Mouse (Mus musculus) small intestine, adult 2 months (tissue): Measurements from ENCODE around the gene Znhit2. TPM values are rescaled to one million over a fixed set of nuclear protein-coding genes. Genes with fewer than 3 reads are reported as not detected.
A peak's percentile ranks its signal among the peaks of the same experiment; 100 is the strongest.

Source experiments
- H3K27ac ChIP-seq: fragments of 200-500 bp; 2 replicates; pipeline ENCODE4 v1.5.1; 2012; ENCODE audit warnings: low read depth, low read length, control low read depth, inconsistent platforms; ENCODE audit not compliant: insufficient read depth
- H3K27me3 ChIP-seq: fragments of 200-500 bp; 2 replicates; pipeline ENCODE4 v1.6.1; 2012; ENCODE audit warnings: mild to moderate bottlenecking, moderate library complexity, low read length, inconsistent platforms; ENCODE audit not compliant: control insufficient read depth, insufficient read depth
- H3K36me3 ChIP-seq: fragments of 200-500 bp; 2 replicates; pipeline ENCODE4 v1.6.1; 2012; ENCODE audit warnings: mild to moderate bottlenecking, low read length, control low read depth, inconsistent platforms; ENCODE audit not compliant: control insufficient read depth, insufficient read depth
- H3K4me1 ChIP-seq: fragments of 200-500 bp; 2 replicates; pipeline ENCODE4 v1.6.1; 2012; ENCODE audit warnings: low read length, inconsistent platforms, mixed read lengths; ENCODE audit not compliant: control insufficient read depth, insufficient read depth, insufficient read length
- H3K4me3 ChIP-seq: fragments of 200-500 bp; 2 replicates; pipeline ENCODE4 v1.5.1; 2012; ENCODE audit warnings: low read depth, mild to moderate bottlenecking, control low read depth, inconsistent platforms, low read length, moderate library complexity
- CTCF ChIP-seq: fragments of 200-500 bp; IDR thresholded peaks from 2 replicates; pipeline ENCODE4 v1.5.1; 2012; ENCODE audit warnings: low read depth, mild to moderate bottlenecking, control low read depth, inconsistent platforms, low read length, moderate library complexity, mixed read lengths; ENCODE audit not compliant: insufficient replicate concordance, insufficient read length; ENCODE audit errors: extremely low read depth
- POLR2A ChIP-seq: fragments of 200-500 bp; IDR thresholded peaks from 2 replicates; pipeline ENCODE4 v1.6.1; 2012; ENCODE audit warnings: low read depth, mild to moderate bottlenecking, control low read depth, inconsistent platforms, low read length, moderate library complexity
- WGBS: fragments of 180-500 bp; shearing (Covaris S2); methylation state at CpG from one replicate; pipeline ENCODE4 v1.1.7; 2018; 5-methylcytosine and 5-hydroxymethylcytosine counted together
- polyA plus RNA-seq: library from polyadenylated mRNA; depleted of rRNA; stranded (reverse); fragments of >200 nt; gene quantifications from 2 replicates; pipeline ENCODE4 v1.2.3, GENCODE M21; 2012

The Znhit2 gene
- polyA plus RNA-seq, 1 experiment = 78.1 TPM

DNA sequence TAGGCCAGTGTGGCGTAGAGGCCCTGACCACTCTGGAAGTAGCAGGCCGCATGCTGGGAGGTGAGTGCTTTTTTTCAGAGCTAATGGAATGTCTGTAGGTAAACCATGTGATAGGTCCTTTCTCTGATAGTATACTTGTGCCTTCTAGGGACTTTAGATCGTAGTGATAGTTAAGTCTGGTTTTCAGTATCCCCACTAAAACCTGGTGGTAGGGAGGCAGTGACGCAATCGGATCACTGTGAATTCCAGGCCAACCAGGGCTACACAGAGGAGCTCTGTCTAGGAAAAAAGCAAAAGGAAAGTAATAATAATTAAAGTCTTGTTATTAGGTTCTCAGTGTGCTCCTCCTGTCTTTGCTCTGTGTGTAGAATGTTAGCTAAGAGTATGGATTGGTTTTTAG is 2.5 kb upstream of the Znhit2 start:
- H3K27ac ChIP-seq = peak overlapping the region; percentile 92
- 10% methylated on average over 5 of the region's 5 CpGs for WGBS

DNA sequence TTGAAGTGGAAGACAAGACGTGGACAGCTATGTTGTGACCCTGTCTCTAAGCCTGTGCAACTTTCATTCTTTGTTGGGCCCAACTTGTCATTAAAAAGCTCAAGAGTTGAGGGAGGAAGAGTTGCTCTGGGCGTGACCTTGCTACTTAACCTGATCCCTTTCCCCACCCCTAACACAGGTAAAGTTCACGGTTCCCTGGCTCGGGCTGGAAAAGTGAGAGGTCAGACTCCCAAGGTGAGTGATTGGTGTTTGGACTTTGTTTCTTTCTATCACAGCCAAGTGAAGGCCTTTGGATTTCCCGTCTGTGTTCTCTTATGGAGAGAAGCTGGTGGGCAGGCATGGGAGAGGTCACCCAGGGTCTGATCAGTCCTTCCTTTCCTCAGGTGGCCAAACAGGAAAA is 2.0 kb upstream of the Znhit2 start:
- Histone ChIP-seq H3K4me3 (peak overlapping the region; percentile 30; the same call in 1 of the 2 replicates), H3K4me1 (peaks cover 7% of the 10 kb centered on the region), H3K36me3 (peaks cover 16% of the 10 kb centered on the region), H3K27ac (peak overlapping the region; percentile 92), H3K27me3 (no peaks in the 10 kb centered on the region)
- 24% methylated on average over 5 of the region's 5 CpGs for WGBS
- TF ChIP-seq POLR2A = no peak
- no peak for TF ChIP-seq CTCF

More for the DNA sequence above, 2.5 kb upstream of the Znhit2 start:
- no peaks in the 10 kb centered on the region for H3K27me3 ChIP-seq
- H3K4me1 ChIP-seq = peaks cover 7% of the 10 kb centered on the region
- H3K4me3 ChIP-seq = peak overlapping the region; percentile 81
- H3K36me3 ChIP-seq = peaks cover 21% of the 10 kb centered on the region
- TF ChIP-seq CTCF = peak; percentile 4; the same call in 1 of the 2 replicates
- no peak for TF ChIP-seq POLR2A

DNA sequence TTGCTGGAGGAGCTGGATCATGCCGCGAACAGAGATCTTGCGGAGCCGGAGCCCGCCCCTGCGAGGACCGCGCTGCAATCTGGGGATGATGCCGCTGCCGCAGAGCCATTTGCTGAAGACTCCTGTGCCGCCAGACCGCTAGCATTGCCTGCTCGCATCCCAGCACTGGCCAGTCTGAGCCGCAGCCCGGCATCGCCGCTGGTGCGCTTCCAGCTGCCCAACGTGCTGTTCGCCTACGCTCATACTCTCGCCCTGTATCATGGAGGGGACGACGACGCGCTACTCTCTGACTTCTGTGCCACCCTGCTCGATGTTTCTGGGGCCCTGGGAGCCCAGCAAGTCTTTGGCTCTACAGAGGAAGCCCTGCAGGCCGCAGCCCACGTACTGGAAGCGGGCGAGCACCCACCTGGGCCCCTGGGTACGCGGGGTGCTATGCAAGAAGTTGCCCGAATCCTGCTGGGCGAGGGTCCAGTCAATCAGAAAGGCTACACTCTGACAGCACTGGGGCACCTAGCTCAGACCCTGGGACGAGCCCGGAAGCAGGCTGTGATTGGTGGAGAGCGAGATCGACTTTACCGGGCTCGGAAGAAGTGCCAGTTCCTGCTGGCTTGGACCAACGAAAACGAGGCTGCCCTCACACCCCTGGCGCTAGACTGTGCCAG is 780 bp downstream of the Znhit2 start:
- Histone ChIP-seq H3K27ac (peak overlapping the region; percentile 88), H3K4me3 (peak overlapping the region; percentile 97), H3K27me3 (no peaks in the 10 kb centered on the region), H3K36me3 (peaks cover 7% of the 10 kb centered on the region), H3K4me1 (peaks cover 6% of the 10 kb centered on the region)
- TF ChIP-seq CTCF (no peak), POLR2A (peak; percentile 29; the same call in 1 of the 2 replicates)
- under 1% methylated on average over 44 of the region's 44 CpGs for WGBS

DNA sequence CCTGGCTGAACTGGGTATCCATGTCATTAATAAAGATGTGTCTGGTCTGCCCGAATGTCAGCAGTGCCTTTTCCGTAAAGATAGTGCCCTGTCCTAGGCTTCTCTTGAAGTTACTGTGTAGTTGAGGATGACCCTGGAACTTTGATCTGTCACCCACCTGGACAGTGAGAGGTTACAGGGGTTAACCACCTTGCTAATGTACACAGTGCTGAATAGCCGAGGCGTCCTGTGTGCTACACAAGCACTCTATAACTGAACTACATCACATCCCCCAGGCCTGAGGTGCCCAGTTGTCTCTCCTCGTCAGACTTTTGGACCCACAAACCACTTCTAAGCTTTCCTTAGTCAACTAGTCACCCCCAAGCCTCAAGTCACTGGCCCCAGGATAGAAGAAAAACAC is 1.4 kb downstream of the Znhit2 start:
- peaks cover 7% of the 10 kb centered on the region for H3K36me3 ChIP-seq
- TF ChIP-seq CTCF (no peak), POLR2A (no peak)
- H3K4me1 ChIP-seq = peaks cover 9% of the 10 kb centered on the region
- H3K4me3 ChIP-seq = peak overlapping the region; percentile 97
- H3K27ac ChIP-seq = peak overlapping the region; percentile 88
- H3K27me3 ChIP-seq = no peaks in the 10 kb centered on the region
- 16% methylated on average over 5 of the region's 5 CpGs for WGBS

DNA sequence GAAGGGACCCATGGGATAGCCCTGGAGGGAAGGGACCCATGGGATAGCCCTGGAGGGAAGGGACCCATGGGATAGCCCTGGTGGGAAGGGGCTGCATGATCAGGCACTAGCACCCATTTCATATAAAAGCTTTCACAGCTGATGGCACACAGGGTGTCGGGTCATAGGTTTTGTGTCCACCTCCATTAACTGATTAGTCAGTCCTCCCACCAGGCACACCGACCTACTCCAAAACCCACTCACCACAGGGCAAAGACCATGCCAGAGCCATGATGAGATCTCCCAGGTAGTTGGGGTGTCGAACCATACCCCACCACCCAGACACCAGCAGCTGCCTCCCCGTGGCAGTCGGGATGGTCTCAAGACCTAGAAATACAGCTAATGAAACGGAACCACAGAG is 2.1 kb downstream of the Znhit2 start:
- WGBS = 91% methylated on average over 6 of the region's 6 CpGs
- TF ChIP-seq POLR2A (no peak), CTCF (no peak)
- Histone ChIP-seq H3K27ac (no peak overlapping the region), H3K4me3 (no peak overlapping the region), H3K27me3 (no peaks in the 10 kb centered on the region), H3K4me1 (peaks cover 11% of the 10 kb centered on the region), H3K36me3 (peaks cover 7% of the 10 kb centered on the region)

DNA sequence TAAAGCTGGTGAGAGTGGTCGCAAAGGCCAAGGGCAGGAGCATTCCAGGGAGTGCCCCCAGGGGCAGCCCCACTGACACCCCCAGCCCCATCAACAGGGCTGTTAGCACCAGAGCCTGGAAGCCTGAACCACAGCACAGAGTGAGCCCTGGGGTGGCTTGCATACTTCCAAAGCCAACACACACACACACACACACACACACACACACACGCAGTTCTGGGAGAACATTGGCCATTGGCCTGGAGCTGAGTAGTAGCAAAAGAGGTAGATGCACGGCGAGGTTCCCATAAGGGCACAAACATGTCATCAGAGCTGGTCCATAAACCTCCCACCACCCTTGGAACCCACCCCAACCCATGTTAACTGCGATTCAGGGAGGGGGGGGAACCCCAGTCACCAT is 5.6 kb downstream of the Znhit2 start:
- peaks cover 17% of the 10 kb centered on the region; the same call in 1 of the 2 replicates for H3K36me3 ChIP-seq
- H3K4me3 ChIP-seq = peak overlapping the region; percentile 67
- WGBS = 21% methylated on average over 5 of the region's 5 CpGs
- H3K4me1 ChIP-seq = peaks cover 13% of the 10 kb centered on the region
- H3K27ac ChIP-seq = no peak overlapping the region
- TF ChIP-seq POLR2A (no peak), CTCF (no peak)
- no peaks in the 10 kb centered on the region for H3K27me3 ChIP-seq

DNA sequence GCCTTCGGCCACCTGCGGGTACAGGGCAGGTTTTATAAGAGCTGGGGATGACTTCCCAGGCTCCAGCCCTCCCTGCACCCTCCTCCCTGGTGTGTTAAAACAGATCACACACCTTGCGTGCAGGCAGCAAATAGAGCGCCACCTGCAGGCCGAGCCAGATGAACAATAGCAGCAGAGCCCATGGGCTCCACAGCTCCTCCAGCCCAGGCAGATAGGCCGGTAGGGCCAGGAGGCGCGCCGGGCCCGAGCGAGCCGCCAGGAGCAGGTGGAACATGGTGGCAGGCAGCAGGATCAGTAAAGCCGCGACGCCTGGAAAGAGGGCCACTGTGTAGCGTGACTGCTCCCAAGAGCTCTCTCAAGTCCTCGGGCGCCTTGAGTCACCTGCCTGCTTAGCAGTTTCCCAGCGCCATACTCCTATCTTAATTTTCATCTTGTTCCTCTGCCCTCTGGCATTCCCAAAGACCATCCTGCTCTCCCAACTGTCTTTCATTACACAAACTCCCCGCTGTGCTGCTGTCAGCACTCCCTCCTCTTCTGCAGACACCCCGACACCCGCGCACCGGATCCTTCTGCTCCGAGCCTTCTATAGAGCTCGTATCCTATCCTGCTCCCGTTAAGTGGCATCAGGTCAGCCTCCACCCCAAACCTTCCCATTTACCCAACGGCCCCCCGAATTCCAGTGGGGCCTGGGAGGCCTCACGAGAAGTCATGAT is 6.2 kb downstream of the Znhit2 start:
- no peak for TF ChIP-seq POLR2A
- peak; percentile 79 for TF ChIP-seq CTCF
- H3K36me3 ChIP-seq = peaks cover 17% of the 10 kb centered on the region; the same call in 1 of the 2 replicates
- peak overlapping the region; percentile 67 for H3K4me3 ChIP-seq
- no peaks in the 10 kb centered on the region for H3K27me3 ChIP-seq
- peak overlapping the region; percentile 33 for H3K27ac ChIP-seq
- H3K4me1 ChIP-seq = peaks cover 12% of the 10 kb centered on the region
- under 1% methylated on average over 30 of the region's 30 CpGs for WGBS
